Mouse (Mus musculus) kidney, adult 2 months (tissue): Measurements from ENCODE around the gene C1ra. TPM values are rescaled to one million over a fixed set of nuclear protein-coding genes. Genes with fewer than 3 reads are reported as not detected.
"Not testable (repeated sequence)": the region's sequence is repeated elsewhere in the genome, so short reads cannot be mapped to it uniquely, and the experiment has no call there.

ENCODE experiments used
- DNase-seq: peaks from one replicate; pipeline ENCODE4 v3.0.0; 2021
- H3K27ac ChIP-seq: fragments of 200-500 bp; 2 replicates; pipeline ENCODE4 v1.5.1; 2012; ENCODE audit warnings: low read depth, low read length, control low read depth, inconsistent platforms; ENCODE audit not compliant: insufficient read depth
- H3K27me3 ChIP-seq: fragments of 200-500 bp; replicated peaks from 2 replicates; pipeline ENCODE4 v1.6.1; 2012; ENCODE audit warnings: mild to moderate bottlenecking, moderate library complexity, low read length, inconsistent platforms; ENCODE audit not compliant: control insufficient read depth, insufficient read depth
- H3K36me3 ChIP-seq: fragments of 200-500 bp; 2 replicates; pipeline ENCODE4 v1.6.1; 2012; ENCODE audit warnings: mild to moderate bottlenecking, moderate library complexity, low read length, inconsistent platforms; ENCODE audit not compliant: control insufficient read depth, insufficient read depth
- H3K4me1 ChIP-seq: fragments of 200-500 bp; 2 replicates; pipeline ENCODE4 v1.6.1; 2011; ENCODE audit warnings: low read length; ENCODE audit not compliant: control insufficient read depth, insufficient read depth
- H3K4me3 ChIP-seq: fragments of 200-500 bp; 2 replicates; pipeline ENCODE4 v1.5.1; 2011; ENCODE audit warnings: mild to moderate bottlenecking, low read depth, low read length, control low read depth; ENCODE audit not compliant: insufficient read depth
- CTCF ChIP-seq: fragments of 200-500 bp; conservative IDR thresholded peaks from 2 replicates; pipeline ENCODE4 v1.5.1; 2011; ENCODE audit warnings: low read depth, mild to moderate bottlenecking, control low read depth, low read length, moderate library complexity, mixed read lengths; ENCODE audit not compliant: insufficient read depth, insufficient read length
- POLR2A ChIP-seq: fragments of 200-500 bp; IDR thresholded peaks from one replicate; pipeline ENCODE4 v1.6.1; 2011; ENCODE audit warnings: low read depth, low read length, control low read depth
- whole genome bisulfite sequencing: fragments of 180-500 bp; shearing (Covaris S2); methylation state at CpG from one replicate; pipeline ENCODE4 v1.1.7; 2018; 5-methylcytosine and 5-hydroxymethylcytosine counted together
- polyA plus RNA-seq: library from polyadenylated mRNA; depleted of rRNA; stranded (reverse); fragments of >200 nt; gene quantifications from 2 replicates; pipeline ENCODE4 v1.2.3, GENCODE M21; 2012

The C1ra gene
- polyA plus RNA-seq, 1 experiment: 24.8 TPM

GRCm38 (mm10) chr6:124501473-124501872 is 10.7 kb upstream of the C1ra start:
- TF ChIP-seq POLR2A (no peak), CTCF (no peak)
- 74% methylated on average over 4 of the region's 4 CpGs for WGBS
- Histone ChIP-seq H3K36me3 (no peaks in the 10 kb centered on the region), H3K27ac (no peak overlapping the region), H3K27me3 (no peaks in the 10 kb centered on the region), H3K4me1 (0 out of 2 replicates have a peak, but pooled peaks cover 2% of the 10 kb centered on the region), H3K4me3 (no peak overlapping the region)
- no peak for DNase-seq

- Histone ChIP-seq H3K4me3 (no peak overlapping the region), H3K27ac (no peak overlapping the region), H3K36me3 (no peaks in the 10 kb centered on the region), H3K27me3 (no peaks in the 10 kb centered on the region), H3K4me1 (0 out of 2 replicates have a peak, but pooled peaks cover 2% of the 10 kb centered on the region)
- WGBS: 82% methylated on average over 5 of the region's 5 CpGs
- TF ChIP-seq POLR2A: no peak
- TF ChIP-seq CTCF: no peak
- DNase-seq: no peak
These were observed 10.2 kb upstream of the C1ra start for GRCm38 (mm10) chr6:124502021-124502420.

- WGBS: 51% methylated on average over 4 of the region's 4 CpGs
These were observed 7.2 kb upstream of the C1ra start for GRCm38 (mm10) chr6:124505028-124505427.

DNA sequence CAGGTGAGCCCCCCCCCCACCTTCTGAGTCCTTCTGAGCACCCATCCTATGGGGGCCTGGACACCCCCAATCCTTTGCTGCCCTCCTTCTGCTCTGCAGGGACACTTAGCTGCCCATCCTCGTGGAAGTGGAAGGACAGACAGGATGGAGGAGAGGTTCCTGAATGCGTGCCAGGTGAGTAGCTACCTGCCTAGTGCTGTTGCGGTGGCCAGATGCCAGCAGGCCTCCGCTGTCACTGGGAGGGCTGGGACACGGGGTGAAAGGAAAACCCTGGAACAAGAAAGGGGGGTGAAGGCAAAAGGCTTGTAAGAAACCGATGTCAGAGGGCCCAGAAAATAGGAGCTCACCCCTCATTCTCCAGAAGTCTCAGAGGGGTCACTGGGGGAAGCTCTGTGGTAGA is 5.2 kb upstream of the C1ra start:
- Histone ChIP-seq H3K27me3 (no peaks in the 10 kb centered on the region), H3K27ac (no peak overlapping the region), H3K4me3 (no peak overlapping the region), H3K4me1 (no peaks in the 10 kb centered on the region), H3K36me3 (no peaks in the 10 kb centered on the region)
- TF ChIP-seq CTCF: no peak
- no peak for TF ChIP-seq POLR2A
- 64% methylated on average over 6 of the region's 6 CpGs for WGBS
- DNase-seq: no peak

More at GRCm38 (mm10) chr6:124505028-124505427, 7.2 kb upstream of the C1ra start:
- no peak for DNase-seq
- no peaks in the 10 kb centered on the region for H3K27me3 ChIP-seq
- TF ChIP-seq CTCF (no peak), POLR2A (no peak)
- H3K27ac ChIP-seq: no peak overlapping the region
- H3K36me3 ChIP-seq: no peaks in the 10 kb centered on the region
- no peaks in the 10 kb centered on the region for H3K4me1 ChIP-seq
- H3K4me3 ChIP-seq: no peak overlapping the region

DNA sequence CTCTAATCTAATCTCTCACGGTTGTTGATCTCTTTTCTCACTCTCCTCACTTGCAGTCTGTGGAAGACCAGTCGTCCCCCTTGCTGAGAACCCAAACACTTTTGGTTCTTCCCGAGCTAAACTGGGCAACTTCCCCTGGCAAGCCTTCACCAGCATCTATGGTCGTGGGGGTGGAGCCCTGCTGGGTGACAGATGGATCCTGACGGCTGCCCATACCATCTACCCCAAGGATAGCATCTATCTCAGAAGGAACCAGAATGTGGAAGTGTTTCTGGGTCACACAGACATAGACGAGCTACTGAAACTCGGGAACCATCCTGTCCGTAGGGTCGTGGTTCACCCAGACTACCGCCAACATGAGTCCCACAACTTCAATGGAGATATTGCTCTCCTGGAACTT is 3.9 kb upstream of the C1ra start:
- H3K4me1 ChIP-seq: no peaks in the 10 kb centered on the region
- TF ChIP-seq CTCF (no peak), POLR2A (no peak)
- no peak for DNase-seq
- no peaks in the 10 kb centered on the region for H3K27me3 ChIP-seq
- 85% methylated on average over 10 of the region's 10 CpGs for WGBS
- no peak overlapping the region for H3K27ac ChIP-seq
- no peak overlapping the region for H3K4me3 ChIP-seq
- no peaks in the 10 kb centered on the region for H3K36me3 ChIP-seq

- 72% methylated on average over 5 of the region's 5 CpGs for WGBS
- H3K27me3 ChIP-seq, DNase-seq, H3K27ac ChIP-seq, H3K36me3 ChIP-seq, H3K4me1 ChIP-seq, H3K4me3 ChIP-seq: not testable (repeated sequence)
These were observed 3.0 kb upstream of the C1ra start for GRCm38 (mm10) chr6:124509192-124509591.

DNA sequence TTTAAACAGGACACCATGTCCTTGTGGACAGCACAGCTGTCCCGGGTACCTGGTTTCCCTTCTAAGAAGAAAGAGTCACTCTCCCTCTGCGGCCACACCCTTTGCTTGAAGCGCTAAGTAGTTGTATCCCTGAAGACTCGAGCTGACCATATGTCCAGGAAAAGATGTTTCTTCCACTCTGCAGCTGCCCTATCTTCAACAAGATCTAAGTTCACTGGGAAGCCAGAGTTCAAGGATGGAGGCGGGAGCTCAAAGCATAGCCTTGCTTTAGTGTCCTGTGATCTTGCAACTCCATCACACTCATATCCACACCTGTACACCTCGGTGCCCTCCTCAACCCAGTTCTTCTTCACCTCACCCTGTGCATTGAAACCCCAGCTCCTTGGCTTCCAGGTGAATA is 269 bp upstream of the C1ra start:
- TF ChIP-seq POLR2A (no peak), CTCF (no peak)
- Histone ChIP-seq H3K27me3 (no peaks in the 10 kb centered on the region), H3K36me3 (no peaks in the 10 kb centered on the region), H3K4me1 (no peaks in the 10 kb centered on the region), H3K27ac (no peak overlapping the region), H3K4me3 (no peak overlapping the region)
- 53% methylated on average over 6 of the region's 6 CpGs for WGBS
- no peak for DNase-seq

- not testable (repeated sequence) for DNase-seq
- 89% methylated on average over 4 of the region's 4 CpGs for WGBS
These were observed 5.5 kb downstream of the C1ra start for GRCm38 (mm10) chr6:124517733-124518132.

DNA sequence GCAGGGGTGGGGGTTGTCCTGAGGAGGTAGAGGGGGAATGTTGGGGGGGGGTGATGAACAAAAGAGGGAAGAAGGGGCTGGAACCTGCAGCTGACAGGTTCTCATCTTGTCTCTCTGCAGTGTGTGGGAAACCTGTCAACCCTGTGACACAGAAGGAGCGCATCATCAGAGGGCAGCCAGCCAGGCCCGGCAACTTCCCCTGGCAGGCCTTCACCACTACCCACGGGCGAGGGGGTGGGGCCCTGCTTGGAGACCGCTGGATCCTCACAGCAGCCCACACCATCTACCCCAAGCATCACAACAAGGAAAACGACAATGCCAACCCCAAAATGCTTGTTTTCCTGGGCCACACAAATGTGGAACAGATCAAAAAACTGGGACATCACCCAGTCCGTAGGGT is 9.9 kb downstream of the C1ra start:
- H3K27me3 ChIP-seq, H3K36me3 ChIP-seq, H3K27ac ChIP-seq, DNase-seq, H3K4me1 ChIP-seq, H3K4me3 ChIP-seq: not testable (repeated sequence)
- WGBS: 78% methylated on average over 7 of the region's 7 CpGs

More at GRCm38 (mm10) chr6:124517733-124518132, 5.5 kb downstream of the C1ra start:
- H3K4me1 ChIP-seq, H3K36me3 ChIP-seq, H3K27ac ChIP-seq, H3K27me3 ChIP-seq, H3K4me3 ChIP-seq: not testable (repeated sequence)
